Mouse (Mus musculus): ENCODE data around the gene Taar7f. TPM values are rescaled to one million over a fixed set of nuclear protein-coding genes. Genes with fewer than 3 reads are reported as not detected.

Gene Taar7f
- polyA plus RNA-seq (2015; fragmentation: Nextera tagmentation; extraction: Ambion mirVana), result not detected in 2 replicates

GRCm38 (mm10) chr10:24049210-24049609 is at the start of gene Taar7f:
Gene Taar7f (plus strand): TSS chr10:24049510.
- no peak within 1 kb of the TSS for H3K9ac ChIP-seq (ENCODE audit: low read length)
- ATAC-seq (replicated peaks; ENCODE audit: extremely low read depth, insufficient read depth, low FRiP score), result no peak
- H3K4me3 ChIP-seq (ENCODE audit: low read length), result no peak within 1 kb of the TSS
- H3K27me3 ChIP-seq (ENCODE audit: control insufficient read depth, insufficient read depth, low read length), result no peaks in the 10 kb centered on the region
- no peak within 1 kb of the TSS for H3K4me2 ChIP-seq (ENCODE audit: low read depth, low read length)
- no peaks in the 10 kb centered on the region for H3K36me3 ChIP-seq (ENCODE audit: control insufficient read depth, insufficient read depth)
- no peaks in the 10 kb centered on the region for H3K4me1 ChIP-seq (ENCODE audit: control insufficient read depth, insufficient read depth, low read length)
- H3K27ac ChIP-seq (ENCODE audit: low read length), result no peak within 1 kb of the TSS
- no peaks in the 10 kb centered on the region for H3K9me3 ChIP-seq (replicated peaks; ENCODE audit: control insufficient read depth, low read length)

DNA sequence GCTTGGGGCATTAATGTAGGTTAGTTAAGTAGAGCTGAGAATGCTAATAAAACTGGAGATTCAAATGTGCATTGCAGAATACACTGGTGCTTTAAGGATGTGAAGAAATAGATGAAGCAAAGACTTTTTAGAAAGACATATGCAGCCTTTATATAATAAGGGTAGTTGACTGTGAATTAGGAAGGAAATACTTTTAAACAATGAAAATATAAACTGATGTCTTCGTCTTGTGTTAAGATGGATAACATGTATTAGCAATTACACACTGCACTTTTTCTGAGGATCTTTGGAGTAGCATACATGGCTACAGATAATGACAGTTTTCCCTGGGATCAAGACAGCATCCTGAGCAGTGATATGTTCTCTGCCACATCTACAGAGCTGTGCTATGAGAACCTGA is 49.7 kb upstream of the Taar7f start, which contains the start of gene Taar7b:
TSS of gene Taar7b (plus strand) at position 301 of the 400 bp plus-strand sequence.
- Histone ChIP-seq H3K9ac (ENCODE audit: low read length) (no peak within 1 kb of the TSS), H3K27me3 (ENCODE audit: control insufficient read depth, insufficient read depth, low read length) (no peaks in the 10 kb centered on the region), H3K4me3 (ENCODE audit: low read length) (no peak within 1 kb of the TSS), H3K9me3 (replicated peaks; ENCODE audit: control insufficient read depth, low read length) (no peaks in the 10 kb centered on the region), H3K4me2 (ENCODE audit: low read depth, low read length) (no peak within 1 kb of the TSS), H3K36me3 (ENCODE audit: control insufficient read depth, insufficient read depth) (no peaks in the 10 kb centered on the region), H3K4me1 (ENCODE audit: control insufficient read depth, insufficient read depth, low read length) (no peaks in the 10 kb centered on the region), H3K27ac (ENCODE audit: low read length) (no peak within 1 kb of the TSS)
- no peak for ATAC-seq (replicated peaks; ENCODE audit: extremely low read depth, insufficient read depth, low FRiP score)
- 64% methylated on average over 1 of the region's 1 CpGs for WGBS

GRCm38 (mm10) chr10:24006442-24006841 is 42.9 kb upstream of the Taar7f start:
- Histone ChIP-seq H3K27ac (ENCODE audit: low read length) (no peak overlapping the region), H3K9me3 (replicated peaks; ENCODE audit: control insufficient read depth, low read length) (no peaks in the 10 kb centered on the region), H3K4me3 (ENCODE audit: low read length) (no peak overlapping the region), H3K36me3 (ENCODE audit: control insufficient read depth, insufficient read depth) (no peaks in the 10 kb centered on the region), H3K4me2 (ENCODE audit: low read depth, low read length) (no peak overlapping the region), H3K4me1 (ENCODE audit: control insufficient read depth, insufficient read depth, low read length) (no peaks in the 10 kb centered on the region), H3K9ac (ENCODE audit: low read length) (no peak overlapping the region), H3K27me3 (ENCODE audit: control insufficient read depth, insufficient read depth, low read length) (no peaks in the 10 kb centered on the region)
- 53% methylated on average over 1 of the region's 1 CpGs for WGBS
- ATAC-seq (replicated peaks; ENCODE audit: extremely low read depth, insufficient read depth, low FRiP score), result no peak

GRCm38 (mm10) chr10:24007034-24007433 is 42.3 kb upstream of the Taar7f start:
- H3K36me3 ChIP-seq (ENCODE audit: control insufficient read depth, insufficient read depth), result no peaks in the 10 kb centered on the region
- H3K4me2 ChIP-seq (ENCODE audit: low read depth, low read length), result no peak overlapping the region
- no peaks in the 10 kb centered on the region for H3K27me3 ChIP-seq (ENCODE audit: control insufficient read depth, insufficient read depth, low read length)
- H3K9me3 ChIP-seq (replicated peaks; ENCODE audit: control insufficient read depth, low read length), result no peaks in the 10 kb centered on the region
- no peaks in the 10 kb centered on the region for H3K4me1 ChIP-seq (ENCODE audit: control insufficient read depth, insufficient read depth, low read length)
- H3K4me3 ChIP-seq (ENCODE audit: low read length), result no peak overlapping the region
- 39% methylated on average over 2 of the region's 2 CpGs for WGBS
- no peak for ATAC-seq (replicated peaks; ENCODE audit: extremely low read depth, insufficient read depth, low FRiP score)
- H3K27ac ChIP-seq (ENCODE audit: low read length), result no peak overlapping the region
- no peak overlapping the region for H3K9ac ChIP-seq (ENCODE audit: low read length)

DNA sequence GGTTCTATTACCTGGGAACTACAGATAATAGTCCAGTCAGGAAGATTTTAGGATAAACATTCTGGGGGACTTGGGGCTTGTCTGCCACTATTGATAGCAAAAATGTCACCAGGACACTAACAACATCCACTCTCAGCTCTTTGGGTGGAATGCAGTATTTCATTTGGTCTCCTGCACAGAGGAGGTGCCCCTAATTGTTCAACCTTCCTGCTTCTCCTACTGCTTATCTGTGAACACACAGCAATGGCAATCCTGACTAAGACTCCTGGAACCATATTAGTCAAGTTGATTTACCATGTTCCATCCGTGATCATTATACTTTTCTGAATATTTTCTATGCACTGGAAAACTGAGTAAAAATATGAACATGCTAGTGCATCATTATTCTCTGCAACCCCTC is 41.2 kb upstream of the Taar7f start:
- Histone ChIP-seq H3K27me3 (ENCODE audit: control insufficient read depth, insufficient read depth, low read length) (no peaks in the 10 kb centered on the region), H3K4me2 (ENCODE audit: low read depth, low read length) (no peak overlapping the region), H3K27ac (ENCODE audit: low read length) (no peak overlapping the region), H3K9me3 (replicated peaks; ENCODE audit: control insufficient read depth, low read length) (no peaks in the 10 kb centered on the region), H3K9ac (ENCODE audit: low read length) (no peak overlapping the region), H3K4me3 (ENCODE audit: low read length) (no peak overlapping the region), H3K36me3 (ENCODE audit: control insufficient read depth, insufficient read depth) (no peaks in the 10 kb centered on the region), H3K4me1 (ENCODE audit: control insufficient read depth, insufficient read depth, low read length) (no peaks in the 10 kb centered on the region)
- no peak for ATAC-seq (replicated peaks; ENCODE audit: extremely low read depth, insufficient read depth, low FRiP score)
- WGBS, result 83% methylated on average over 1 of the region's 1 CpGs

DNA sequence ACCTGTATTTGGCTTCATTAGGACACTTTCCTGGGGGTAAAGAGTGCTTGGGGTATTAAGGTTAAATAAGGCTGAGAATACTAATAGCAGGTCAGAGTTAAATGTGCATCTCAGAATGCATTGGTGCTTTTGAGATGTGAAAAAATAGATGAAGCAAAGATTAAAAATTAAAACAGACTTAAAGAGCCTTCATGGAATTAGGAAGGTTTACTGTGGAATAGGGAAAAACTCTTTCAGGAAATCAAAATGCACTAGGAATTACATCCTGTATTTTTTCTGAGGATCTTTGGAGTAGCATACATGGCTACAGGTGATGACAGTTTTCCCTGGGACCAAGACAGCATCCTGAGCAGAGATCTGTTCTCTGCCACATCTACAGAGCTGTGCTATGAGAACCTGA is 22.4 kb upstream of the Taar7f start, which contains the start of gene Taar7d:
TSS of gene Taar7d (plus strand) at position 301 of the 400 bp plus-strand sequence.
- ATAC-seq (replicated peaks; ENCODE audit: extremely low read depth, insufficient read depth, low FRiP score), result no peak
- no peak within 1 kb of the TSS for H3K4me3 ChIP-seq (ENCODE audit: low read length)
- no peaks in the 10 kb centered on the region for H3K9me3 ChIP-seq (replicated peaks; ENCODE audit: control insufficient read depth, low read length)
- H3K9ac ChIP-seq (ENCODE audit: low read length), result no peak within 1 kb of the TSS
- H3K4me2 ChIP-seq (ENCODE audit: low read depth, low read length), result no peak within 1 kb of the TSS
- no peaks in the 10 kb centered on the region for H3K4me1 ChIP-seq (ENCODE audit: control insufficient read depth, insufficient read depth, low read length)
- H3K27ac ChIP-seq (ENCODE audit: low read length), result no peak within 1 kb of the TSS
- H3K27me3 ChIP-seq (ENCODE audit: control insufficient read depth, insufficient read depth, low read length), result no peaks in the 10 kb centered on the region
- H3K36me3 ChIP-seq (ENCODE audit: control insufficient read depth, insufficient read depth), result no peaks in the 10 kb centered on the region

GRCm38 (mm10) chr10:24031347-24031746 is 18.0 kb upstream of the Taar7f start:
- no peak overlapping the region for H3K27ac ChIP-seq (ENCODE audit: low read length)
- H3K4me1 ChIP-seq (ENCODE audit: control insufficient read depth, insufficient read depth, low read length), result no peaks in the 10 kb centered on the region
- no peak overlapping the region for H3K4me2 ChIP-seq (ENCODE audit: low read depth, low read length)
- ATAC-seq (replicated peaks; ENCODE audit: extremely low read depth, insufficient read depth, low FRiP score), result no peak
- no peak overlapping the region for H3K4me3 ChIP-seq (ENCODE audit: low read length)
- no peaks in the 10 kb centered on the region for H3K9me3 ChIP-seq (replicated peaks; ENCODE audit: control insufficient read depth, low read length)
- H3K27me3 ChIP-seq (ENCODE audit: control insufficient read depth, insufficient read depth, low read length), result no peaks in the 10 kb centered on the region
- no peaks in the 10 kb centered on the region for H3K36me3 ChIP-seq (ENCODE audit: control insufficient read depth, insufficient read depth)
- H3K9ac ChIP-seq (ENCODE audit: low read length), result no peak overlapping the region

- no peaks in the 10 kb centered on the region for H3K9me3 ChIP-seq (replicated peaks; ENCODE audit: control insufficient read depth, low read length)
- H3K27me3 ChIP-seq (ENCODE audit: control insufficient read depth, insufficient read depth, low read length), result no peaks in the 10 kb centered on the region
- no peak for ATAC-seq (replicated peaks; ENCODE audit: extremely low read depth, insufficient read depth, low FRiP score)
- WGBS, result 88% methylated on average over 2 of the region's 2 CpGs
- no peak within 1 kb of the TSS for H3K27ac ChIP-seq (ENCODE audit: low read length)
- no peak within 1 kb of the TSS for H3K4me3 ChIP-seq (ENCODE audit: low read length)
- H3K4me1 ChIP-seq (ENCODE audit: control insufficient read depth, insufficient read depth, low read length), result no peaks in the 10 kb centered on the region
- no peak within 1 kb of the TSS for H3K4me2 ChIP-seq (ENCODE audit: low read depth, low read length)
- no peaks in the 10 kb centered on the region for H3K36me3 ChIP-seq (ENCODE audit: control insufficient read depth, insufficient read depth)
- H3K9ac ChIP-seq (ENCODE audit: low read length), result no peak within 1 kb of the TSS
Measured at GRCm38 (mm10) chr10:24037314-24037713, 12.0 kb upstream of the Taar7f start, which contains the start of gene Taar7e. Gene Taar7e (plus strand): TSS chr10:24037614.

DNA sequence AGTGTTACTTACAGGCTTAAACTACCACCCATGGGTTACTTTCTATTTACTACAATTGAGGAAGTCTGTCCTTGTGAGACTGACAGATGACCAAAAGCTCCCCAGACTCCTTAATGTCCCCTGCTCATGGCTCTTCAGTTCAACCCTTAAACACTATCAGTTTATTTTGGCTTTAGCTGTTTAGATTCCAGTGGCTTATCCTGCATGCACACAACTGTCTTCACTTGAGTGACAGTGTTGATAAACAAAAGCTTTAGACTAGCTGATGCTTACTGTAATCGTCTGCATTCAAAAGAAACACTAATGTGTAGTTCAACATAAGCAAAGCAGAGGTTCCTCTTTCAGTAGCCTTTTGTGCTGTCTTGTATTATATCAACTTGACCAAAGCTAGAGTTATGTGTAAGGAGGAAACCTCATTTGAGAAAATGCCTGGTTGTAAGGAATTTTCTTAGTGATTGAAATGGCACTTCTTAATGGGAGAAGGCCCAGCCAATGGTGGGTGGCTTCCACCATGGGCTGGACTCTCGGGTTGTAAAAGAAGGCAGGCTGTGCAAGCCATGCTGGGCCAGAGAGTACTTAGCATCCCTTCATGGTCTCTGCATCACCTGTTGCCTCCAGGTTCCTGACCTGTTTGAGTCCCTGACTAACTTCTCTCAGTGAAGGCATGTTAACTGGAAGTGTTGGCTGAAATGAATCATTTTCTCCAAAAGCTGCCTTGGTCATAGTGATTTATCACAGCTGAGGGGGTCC is 9.0 kb upstream of the Taar7f start:
- no peak for ATAC-seq (replicated peaks; ENCODE audit: extremely low read depth, insufficient read depth, low FRiP score)
- H3K4me2 ChIP-seq (ENCODE audit: low read depth, low read length), result no peak overlapping the region
- H3K27me3 ChIP-seq (ENCODE audit: control insufficient read depth, insufficient read depth, low read length), result no peaks in the 10 kb centered on the region
- H3K4me1 ChIP-seq (ENCODE audit: control insufficient read depth, insufficient read depth, low read length), result no peaks in the 10 kb centered on the region
- H3K9ac ChIP-seq (ENCODE audit: low read length), result no peak overlapping the region
- H3K36me3 ChIP-seq (ENCODE audit: control insufficient read depth, insufficient read depth), result no peaks in the 10 kb centered on the region
- no peak overlapping the region for H3K27ac ChIP-seq (ENCODE audit: low read length)
- 43% methylated on average over 2 of the region's 2 CpGs for WGBS
- no peak overlapping the region for H3K4me3 ChIP-seq (ENCODE audit: low read length)
- no peaks in the 10 kb centered on the region for H3K9me3 ChIP-seq (replicated peaks; ENCODE audit: control insufficient read depth, low read length)

Data from heart, embryonic 16.5 days (tissue).